ENCODE assay signal across 11 mouse cellular contexts in the genomic region with DNA sequence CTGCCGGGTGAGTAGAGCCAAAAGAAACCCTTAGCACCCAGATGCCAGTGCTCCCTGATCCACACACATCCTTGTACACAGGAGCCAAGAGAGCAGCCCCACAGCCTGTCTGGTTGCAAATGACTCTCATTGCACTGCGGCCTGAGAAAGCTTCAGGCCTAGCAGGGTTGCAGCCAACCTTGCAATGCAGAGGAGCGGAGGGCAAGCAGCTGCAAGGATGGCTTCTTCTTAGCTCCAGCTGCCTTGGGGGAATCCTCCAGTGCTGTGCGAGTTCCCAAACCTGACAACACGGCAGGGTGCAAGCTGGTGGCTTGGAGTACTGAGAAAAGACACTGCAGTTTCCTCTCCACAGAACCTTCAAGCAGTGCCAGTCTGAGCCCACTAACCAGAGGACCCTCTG. TPM values are rescaled to one million over a fixed set of nuclear protein-coding genes. Genes with fewer than 3 reads are reported as not detected.
DNase-seq lines count a peak whose midpoint lies in the region; ATAC-seq and TF ChIP-seq lines count a peak whose summit lies in the region.
"Had no signal": no experiment of that assay in that cellular context is flagged by ENCODE, and none has a peak within 500 bp of the region (broad histone marks: within the 10 kb centered on the region; RNA-seq: fewer than 3 reads in every experiment).

No protein-coding gene starts in this region.

- peaks cover 81% of the 10 kb centered on the region for H3K4me1 ChIP-seq in kidney, adult 2 months (ENCODE audit: control insufficient read depth, insufficient read depth, low read length)
- H3K4me1 ChIP-seq in neural tube, embryonic 13.5 days (replicated peaks): peaks cover 86% of the 10 kb centered on the region
- peaks cover 80% of the 10 kb centered on the region for H3K4me1 ChIP-seq in neural tube, embryonic 15.5 days
- peaks cover 36% of the 10 kb centered on the region for H3K4me1 ChIP-seq in stomach, postnatal 0 days (replicated peaks; ENCODE audit: control insufficient read depth, insufficient read depth)

- H3K4me3 ChIP-seq in kidney, adult 2 months (ENCODE audit: insufficient read depth, low read depth, low read length): no peak overlapping the region
- no peak overlapping the region for H3K4me3 ChIP-seq in neural tube, embryonic 13.5 days
- no peak overlapping the region for H3K4me3 ChIP-seq in neural tube, embryonic 15.5 days (replicated peaks)
- no peak overlapping the region for H3K4me3 ChIP-seq in stomach, postnatal 0 days (ENCODE audit: low read depth, low read length)
- H3K4me3 ChIP-seq: limb, embryonic 13.5 days had no signal

- intact Hi-C loops in heart, postnatal 36 days (cut with DNase I): no loop called here

- no peak for TF ChIP-seq CTCF in kidney, adult 2 months (conservative IDR thresholded peaks at IDR 0.05; ENCODE audit: insufficient read depth, insufficient read length, low read depth, low read length)
- TF ChIP-seq CTCF in stomach, postnatal 0 days (IDR thresholded peaks at IDR 0.05; ENCODE audit: low read depth): no peak

- no peak for TF ChIP-seq EP300 in stomach, postnatal 0 days (optimal IDR thresholded peaks at IDR 0.05)

- ATAC-seq in neural tube, embryonic 13.5 days (ENCODE audit: low read depth): no peak
- no peak for ATAC-seq in neural tube, embryonic 15.5 days (ENCODE audit: low FRiP score)
- no peak for ATAC-seq in stomach, postnatal 0 days (ENCODE audit: low FRiP score, low TSS enrichment)

- no peaks in the 10 kb centered on the region for H3K9me3 ChIP-seq in neural tube, embryonic 13.5 days
- no peaks in the 10 kb centered on the region for H3K9me3 ChIP-seq in neural tube, embryonic 15.5 days (replicated peaks)
- no peaks in the 10 kb centered on the region for H3K9me3 ChIP-seq in stomach, postnatal 0 days (ENCODE audit: control insufficient read depth, low read length)
- H3K9me3 ChIP-seq: limb, embryonic 13.5 days had no signal

- no peak overlapping the region for H3K9ac ChIP-seq in neural tube, embryonic 13.5 days
- H3K9ac ChIP-seq in neural tube, embryonic 15.5 days (replicated peaks): no peak overlapping the region
- no peak overlapping the region for H3K9ac ChIP-seq in stomach, postnatal 0 days (ENCODE audit: low read length)
- H3K9ac ChIP-seq: limb, embryonic 13.5 days had no signal

- H3K36me3 ChIP-seq in kidney, adult 2 months (ENCODE audit: control insufficient read depth, insufficient read depth, low read length): no peaks in the 10 kb centered on the region
- H3K36me3 ChIP-seq in neural tube, embryonic 13.5 days: no peaks in the 10 kb centered on the region
- no peaks in the 10 kb centered on the region for H3K36me3 ChIP-seq in neural tube, embryonic 15.5 days
- H3K36me3 ChIP-seq in stomach, postnatal 0 days (ENCODE audit: control insufficient read depth, insufficient read depth, low read length): no peaks in the 10 kb centered on the region
- H3K36me3 ChIP-seq: limb, embryonic 13.5 days had no signal

- no peaks in the 10 kb centered on the region for H3K27me3 ChIP-seq in kidney, adult 2 months (replicated peaks; ENCODE audit: control insufficient read depth, insufficient read depth, low read length)
- H3K27me3 ChIP-seq in neural tube, embryonic 13.5 days: no peaks in the 10 kb centered on the region
- H3K27me3 ChIP-seq in neural tube, embryonic 15.5 days (replicated peaks): no peaks in the 10 kb centered on the region
- H3K27me3 ChIP-seq in stomach, postnatal 0 days (ENCODE audit: control insufficient read depth, insufficient read depth, low read length): no peaks in the 10 kb centered on the region
- H3K27me3 ChIP-seq: limb, embryonic 13.5 days had no signal

- DNase-seq in heart, adult 11 months: peak; percentile 88
- no peak for DNase-seq in heart, postnatal 36 days
- no peak for DNase-seq in kidney, adult 2 months
- no peak for DNase-seq in kidney, adult 8-10 months
- DNase-seq in stomach, postnatal 0 days (ENCODE audit: low spot score): no peak
- DNase-seq in adrenal gland, adult 18-20 months (ENCODE audit: low spot score in 2 of 2): no peak
- DNase-seq: gastrocnemius, postnatal 25 days had no signal

- no peak overlapping the region for H3K4me2 ChIP-seq in neural tube, embryonic 13.5 days
- H3K4me2 ChIP-seq in neural tube, embryonic 15.5 days: no peak overlapping the region
- H3K4me2 ChIP-seq in stomach, postnatal 0 days (replicated peaks; ENCODE audit: low read depth): no peak overlapping the region

- WGBS in kidney, adult 2 months: 34% methylated on average over 5 of the region's 5 CpGs
- WGBS in neural tube, embryonic 13.5 days: 67% methylated on average over 5 of the region's 5 CpGs
- 77% methylated on average over 5 of the region's 5 CpGs for WGBS in neural tube, embryonic 15.5 days
- WGBS in stomach, postnatal 0 days: 71% methylated on average over 5 of the region's 5 CpGs

- H3K27ac ChIP-seq in kidney, adult 2 months (ENCODE audit: insufficient read depth, low read depth, low read length): peak overlapping the region; percentile 84
- H3K27ac ChIP-seq in neural tube, embryonic 13.5 days (replicated peaks): 0 out of 2 replicates have a peak overlapping the region, but pooled peaks have one; percentile 2
- no peak overlapping the region for H3K27ac ChIP-seq in neural tube, embryonic 15.5 days (replicated peaks)
- 0 out of 2 replicates have a peak overlapping the region, but pooled peaks have one; percentile 2 for H3K27ac ChIP-seq in stomach, postnatal 0 days (replicated peaks)
- H3K27ac ChIP-seq: limb, embryonic 13.5 days had no signal

- TF ChIP-seq POLR2A in kidney, adult 2 months (IDR thresholded peaks at IDR 0.05; ENCODE audit: low read depth, low read length): no peak

RNA-seq across cellular contexts. Expression of a gene that starts 15.1 kb away (rescaled TPM):
- total RNA-seq in heart, postnatal 36 days (2021): 10 to 100 TPM; 18.8 to 19.1 TPM
- polyA plus RNA-seq in kidney, adult 2 months (2012; rRNA removed): 115 and 137 TPM in 2 replicates
- 51.0 and 51.6 TPM in 2 replicates for polyA plus RNA-seq in neural tube, embryonic 13.5 days (2015; fragmentation: Nextera tagmentation; extraction: Ambion mirVana)
- 41.5 and 42.8 TPM in 2 replicates for polyA plus RNA-seq in neural tube, embryonic 15.5 days (2015; fragmentation: Nextera tagmentation; extraction: Ambion mirVana)
- polyA plus RNA-seq in stomach, postnatal 0 days (2015; fragmentation: Nextera tagmentation; extraction: Ambion mirVana): 22.6 and 27.4 TPM in 2 replicates
- total RNA-seq in adrenal gland, adult 18-20 months (2021): 100 to 1,000 TPM in 1 of 2 experiments, 10 to 100 TPM in 1; 83.9 to 120 TPM

RNA-seq across cellular contexts. Expression of a gene that starts 37.7 kb away (rescaled TPM):
- not detected for total RNA-seq in heart, postnatal 36 days (2021)
- 0.17 and 0.29 TPM in 2 replicates for polyA plus RNA-seq in kidney, adult 2 months (2012; rRNA removed)
- not detected in 2 replicates for polyA plus RNA-seq in neural tube, embryonic 13.5 days (2015; fragmentation: Nextera tagmentation; extraction: Ambion mirVana)
- polyA plus RNA-seq in neural tube, embryonic 15.5 days (2015; fragmentation: Nextera tagmentation; extraction: Ambion mirVana): 25.6 TPM in 1 of 2 replicates, not detected in the other
- 20.2 and 24.1 TPM in 2 replicates for polyA plus RNA-seq in stomach, postnatal 0 days (2015; fragmentation: Nextera tagmentation; extraction: Ambion mirVana)
- total RNA-seq in adrenal gland, adult 18-20 months (2021): not detected
- total RNA-seq: gastrocnemius, postnatal 25 days; layer of hippocampus, postnatal 25 days had no signal
